ENCODE assay signal across 22 mouse cellular contexts in genomic region chr14:97347970-97348369, GRCm38 (mm10).
"Had no signal": no experiment of that assay in that cellular context is flagged by ENCODE, and none has a peak within 500 bp of the region (broad histone marks: within the 10 kb centered on the region; RNA-seq: fewer than 3 reads in every experiment).

No protein-coding gene starts in this region.

- H3K4me1 ChIP-seq: limb, embryonic 10.5 days; limb, embryonic 13.5 days; liver, embryonic 12.5 days; liver, embryonic 15.5 days; lung, embryonic 15.5 days; midbrain, embryonic 10.5 days; midbrain, embryonic 13.5 days; neural tube, embryonic 12.5 days; neural tube, embryonic 15.5 days; stomach, embryonic 15.5 days had no signal

- H3K27me3 ChIP-seq: limb, embryonic 13.5 days; liver, embryonic 12.5 days; liver, embryonic 15.5 days; lung, embryonic 15.5 days; megakaryocyte, embryonic 14.5 days; midbrain, embryonic 13.5 days; neural tube, embryonic 12.5 days; neural tube, embryonic 15.5 days; stomach, embryonic 15.5 days had no signal

- H3K9ac ChIP-seq: limb, embryonic 13.5 days; liver, embryonic 12.5 days; liver, embryonic 15.5 days; lung, embryonic 15.5 days; midbrain, embryonic 13.5 days; neural tube, embryonic 12.5 days; neural tube, embryonic 15.5 days; stomach, embryonic 15.5 days had no signal

- H3K27ac ChIP-seq: kidney, postnatal 0 days; layer of hippocampus, adult 2 months; limb, embryonic 10.5 days; limb, embryonic 13.5 days; liver, embryonic 12.5 days; liver, embryonic 15.5 days; lung, embryonic 15.5 days; midbrain, embryonic 10.5 days; midbrain, embryonic 13.5 days; neural tube, embryonic 12.5 days; neural tube, embryonic 15.5 days; stomach, embryonic 15.5 days had no signal

- DNase-seq: layer of hippocampus, adult 9-11 months; liver; lung, adult 18-20 months; lung, postnatal 10 days; lung, postnatal 36 days; right cerebral cortex, adult 18-20 months; right cerebral cortex, postnatal 14 days; right cerebral cortex, postnatal 4 days; thymus, postnatal 25 days had no signal

- H3K4me2 ChIP-seq: limb, embryonic 13.5 days; liver, embryonic 12.5 days; liver, embryonic 15.5 days; lung, embryonic 15.5 days; midbrain, embryonic 13.5 days; neural tube, embryonic 12.5 days; neural tube, embryonic 15.5 days; stomach, embryonic 15.5 days had no signal

- ATAC-seq: liver, embryonic 12.5 days; midbrain, embryonic 13.5 days had no signal

- H3K9me3 ChIP-seq: limb, embryonic 10.5 days; limb, embryonic 13.5 days; liver, embryonic 12.5 days; liver, embryonic 15.5 days; lung, embryonic 15.5 days; megakaryocyte, embryonic 14.5 days; midbrain, embryonic 10.5 days; midbrain, embryonic 13.5 days; neural tube, embryonic 12.5 days; neural tube, embryonic 15.5 days; stomach, embryonic 15.5 days had no signal

- H3K4me3 ChIP-seq: layer of hippocampus, adult 2 months; limb, embryonic 10.5 days; limb, embryonic 13.5 days; liver, embryonic 12.5 days; liver, embryonic 15.5 days; lung, embryonic 15.5 days; megakaryocyte, embryonic 14.5 days; midbrain, embryonic 10.5 days; midbrain, embryonic 13.5 days; neural tube, embryonic 12.5 days; neural tube, embryonic 15.5 days; stomach, embryonic 15.5 days had no signal

- H3K36me3 ChIP-seq: limb, embryonic 10.5 days; limb, embryonic 13.5 days; liver, embryonic 12.5 days; liver, embryonic 15.5 days; lung, embryonic 15.5 days; midbrain, embryonic 10.5 days; midbrain, embryonic 13.5 days; neural tube, embryonic 12.5 days; neural tube, embryonic 15.5 days; stomach, embryonic 15.5 days had no signal
